Mouse (Mus musculus): ENCODE measurements around the gene Uspl1.

Gene Uspl1

GRCm38 (mm10) chr5:149168051-149168450 is 16.1 kb upstream of the Uspl1 start:
- no peak for DNase-seq (ENCODE audit: low spot score)

- no peak for DNase-seq (ENCODE audit: low spot score)
Observed at GRCm38 (mm10) chr5:149168816-149169215, 15.3 kb upstream of the Uspl1 start.

GRCm38 (mm10) chr5:149170841-149171588 is 13.1 kb upstream of the Uspl1 start:
- no peak for DNase-seq (ENCODE audit: low spot score)

- no peak for DNase-seq (ENCODE audit: low spot score)
Observed at GRCm38 (mm10) chr5:149172246-149172645, 11.9 kb upstream of the Uspl1 start.

GRCm38 (mm10) chr5:149174527-149174926 is 9.6 kb upstream of the Uspl1 start:
- no peak for DNase-seq (ENCODE audit: low spot score)

- no peak for DNase-seq (ENCODE audit: low spot score)
Observed at GRCm38 (mm10) chr5:149175736-149176135, 8.4 kb upstream of the Uspl1 start.

- no peak for DNase-seq (ENCODE audit: low spot score)
Observed at GRCm38 (mm10) chr5:149178095-149178494, 6.1 kb upstream of the Uspl1 start.

- no peak for DNase-seq (ENCODE audit: low spot score)
Observed at GRCm38 (mm10) chr5:149179826-149180225, 4.3 kb upstream of the Uspl1 start.

GRCm38 (mm10) chr5:149182186-149182870 is 1.8 kb upstream of the Uspl1 start:
- DNase-seq (ENCODE audit: low spot score): no peak

GRCm38 (mm10) chr5:149183122-149183521 is 1.0 kb upstream of the Uspl1 start:
- DNase-seq (ENCODE audit: low spot score): no peak

- no peak for DNase-seq (ENCODE audit: low spot score)
Observed at GRCm38 (mm10) chr5:149183721-149184103, 438 bp upstream of the Uspl1 start.

- peak; percentile 59 for DNase-seq (ENCODE audit: low spot score)
Observed at GRCm38 (mm10) chr5:149184844-149185186, 665 bp downstream of the Uspl1 start.

- no peak for DNase-seq (ENCODE audit: low spot score)
Observed at GRCm38 (mm10) chr5:149185806-149186205, 1.7 kb downstream of the Uspl1 start.

- no peak for DNase-seq (ENCODE audit: low spot score)
Observed at GRCm38 (mm10) chr5:149190160-149190559, 6.0 kb downstream of the Uspl1 start.

GRCm38 (mm10) chr5:149196611-149197010 is 12.5 kb downstream of the Uspl1 start:
- no peak for DNase-seq (ENCODE audit: low spot score)

- no peak for DNase-seq (ENCODE audit: low spot score)
Observed at GRCm38 (mm10) chr5:149198782-149199181, 14.6 kb downstream of the Uspl1 start.

GRCm38 (mm10) chr5:149202941-149203340 is 18.8 kb downstream of the Uspl1 start:
- DNase-seq (ENCODE audit: low spot score): no peak

- DNase-seq (ENCODE audit: low spot score): no peak
Observed at GRCm38 (mm10) chr5:149203796-149204375, 19.7 kb downstream of the Uspl1 start.

GRCm38 (mm10) chr5:149204822-149205221 is 20.7 kb downstream of the Uspl1 start:
- DNase-seq (ENCODE audit: low spot score): no peak

- no peak for DNase-seq (ENCODE audit: low spot score)
Observed at GRCm38 (mm10) chr5:149205265-149205664, 21.1 kb downstream of the Uspl1 start.

GRCm38 (mm10) chr5:149206286-149206685 is 22.1 kb downstream of the Uspl1 start:
- DNase-seq (ENCODE audit: low spot score): no peak

- no peak for DNase-seq (ENCODE audit: low spot score)
Observed at GRCm38 (mm10) chr5:149207661-149208060, 23.5 kb downstream of the Uspl1 start.

- DNase-seq (ENCODE audit: low spot score): no peak
Observed at GRCm38 (mm10) chr5:149208776-149209175, 24.6 kb downstream of the Uspl1 start.
